7 mouse cellular contexts compared by ENCODE assay signal in the genomic region with DNA sequence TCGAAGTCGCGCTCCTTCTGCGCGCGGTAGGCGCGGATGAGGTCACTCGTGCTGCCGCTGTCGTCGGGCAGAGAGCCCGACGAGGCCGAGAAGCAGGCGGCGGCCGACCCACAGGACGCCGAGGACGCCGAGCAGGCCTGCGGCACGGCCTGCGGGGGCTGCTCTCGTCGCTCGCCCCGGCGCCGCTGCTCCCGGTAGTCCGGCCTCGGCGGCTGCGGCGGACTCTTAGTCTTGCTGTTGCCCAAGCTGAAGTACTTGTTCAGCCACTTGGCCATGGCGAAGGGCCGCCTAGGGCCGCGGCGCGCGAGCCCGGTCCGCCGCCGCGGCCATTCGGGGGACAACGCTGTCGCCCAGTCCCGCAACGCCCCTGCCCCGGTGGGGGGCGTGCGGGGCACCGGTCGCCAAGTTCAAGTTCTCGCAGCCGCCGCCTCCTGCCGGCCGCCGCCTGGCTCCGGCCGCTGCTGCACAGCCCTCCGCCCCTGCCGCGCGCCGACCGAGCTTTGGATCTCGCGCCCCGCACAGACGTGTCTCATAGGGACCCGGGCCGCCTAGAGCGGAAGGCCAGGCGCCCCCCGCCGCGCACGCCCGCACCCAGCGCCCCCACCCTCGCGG. TPM values are rescaled to one million over a fixed set of nuclear protein-coding genes. Genes with fewer than 3 reads are reported as not detected.
DNase-seq lines count a peak whose midpoint lies in the region; ATAC-seq and TF ChIP-seq lines count a peak whose summit lies in the region.

No protein-coding gene starts in this region.

- H3K4me2 ChIP-seq in kidney, embryonic 16.5 days (replicated peaks; ENCODE audit: low read depth, low read length) = peak overlapping the region; percentile 94
- peak overlapping the region; percentile 97 for H3K4me2 ChIP-seq in stomach, postnatal 0 days (replicated peaks; ENCODE audit: low read depth)

- H3K27ac ChIP-seq in brown adipose tissue, adult 24 weeks (replicated peaks; ENCODE audit: low read depth, low read length) = peak overlapping the region; percentile 51
- H3K27ac ChIP-seq in heart, embryonic 10.5 days = peak overlapping the region; percentile 90
- H3K27ac ChIP-seq in kidney, embryonic 16.5 days (ENCODE audit: low read length) = peak overlapping the region; percentile 99
- H3K27ac ChIP-seq in stomach, postnatal 0 days (replicated peaks) = peak overlapping the region; percentile 98

- no peak for TF ChIP-seq CTCF in stomach, postnatal 0 days (IDR thresholded peaks at IDR 0.05; ENCODE audit: low read depth)

- H3K36me3 ChIP-seq in heart, embryonic 10.5 days = peaks cover 9% of the 10 kb centered on the region
- H3K36me3 ChIP-seq in kidney, embryonic 16.5 days (ENCODE audit: insufficient read depth, low read length) = 0 out of 2 replicates have a peak, but pooled peaks cover 3% of the 10 kb centered on the region
- no peaks in the 10 kb centered on the region; the same call in 1 of the 2 replicates for H3K36me3 ChIP-seq in stomach, postnatal 0 days (ENCODE audit: control insufficient read depth, insufficient read depth, low read length)

- no peaks in the 10 kb centered on the region for H3K27me3 ChIP-seq in heart, embryonic 10.5 days (ENCODE audit: insufficient read depth, poor library complexity, severe bottlenecking)
- no peaks in the 10 kb centered on the region for H3K27me3 ChIP-seq in kidney, embryonic 16.5 days (ENCODE audit: insufficient read depth, low read length)
- H3K27me3 ChIP-seq in stomach, postnatal 0 days (ENCODE audit: control insufficient read depth, insufficient read depth, low read length) = no peaks in the 10 kb centered on the region

- no peak for TF ChIP-seq EP300 in stomach, postnatal 0 days (optimal IDR thresholded peaks at IDR 0.05)

- DNase-seq in urinary bladder, adult 2 months (ENCODE audit: low spot score) = peak; percentile 54
- DNase-seq in urinary bladder, postnatal 36 days (ENCODE audit: low spot score in 2 of 2) = no peak
- peak; percentile 88 for DNase-seq in heart, embryonic 10.5 days (ENCODE audit: low spot score)
- peak; percentile 53 for DNase-seq in lung, postnatal 25 days (ENCODE audit: low spot score)
- peak; percentile 70 for DNase-seq in stomach, postnatal 0 days (ENCODE audit: low spot score)

- under 1% methylated on average over 76 of the region's 89 CpGs for WGBS in heart, embryonic 10.5 days
- WGBS in kidney, embryonic 16.5 days = under 1% methylated on average over 86 of the region's 89 CpGs
- WGBS in stomach, postnatal 0 days = under 1% methylated on average over 79 of the region's 89 CpGs

- peaks cover 20% of the 10 kb centered on the region for H3K4me1 ChIP-seq in brown adipose tissue, adult 24 weeks (ENCODE audit: control insufficient read depth, insufficient read depth, insufficient read length, low read length)
- peaks cover 67% of the 10 kb centered on the region for H3K4me1 ChIP-seq in heart, embryonic 10.5 days
- peaks cover 40% of the 10 kb centered on the region for H3K4me1 ChIP-seq in kidney, embryonic 16.5 days (ENCODE audit: insufficient read depth, low read length)
- peaks cover 6% of the 10 kb centered on the region for H3K4me1 ChIP-seq in stomach, postnatal 0 days (replicated peaks; ENCODE audit: control insufficient read depth, insufficient read depth)

- ATAC-seq in kidney, embryonic 16.5 days (ENCODE audit: low FRiP score, low TSS enrichment) = peak; percentile 66
- ATAC-seq in stomach, postnatal 0 days (ENCODE audit: low FRiP score, low TSS enrichment) = peak; percentile 42; the same call in 1 of the 2 replicates

- H3K9ac ChIP-seq in kidney, embryonic 16.5 days (replicated peaks; ENCODE audit: low read length) = peak overlapping the region; percentile 89
- H3K9ac ChIP-seq in stomach, postnatal 0 days (ENCODE audit: low read length) = peak overlapping the region; percentile 94

- peak overlapping the region; percentile 86 for H3K4me3 ChIP-seq in brown adipose tissue, adult 24 weeks (ENCODE audit: insufficient read depth, low read depth, low read length)
- peak overlapping the region; percentile 88 for H3K4me3 ChIP-seq in heart, embryonic 10.5 days
- peak overlapping the region; percentile 76 for H3K4me3 ChIP-seq in kidney, embryonic 16.5 days (ENCODE audit: low read length)
- H3K4me3 ChIP-seq in stomach, postnatal 0 days (ENCODE audit: low read depth, low read length) = peak overlapping the region; percentile 83

- no peaks in the 10 kb centered on the region for H3K9me3 ChIP-seq in heart, embryonic 10.5 days
- H3K9me3 ChIP-seq in kidney, embryonic 16.5 days (ENCODE audit: low read length) = no peaks in the 10 kb centered on the region
- H3K9me3 ChIP-seq in stomach, postnatal 0 days (ENCODE audit: control insufficient read depth, low read length) = no peaks in the 10 kb centered on the region

RNA-seq across cellular contexts. Expression of gene Shb, which starts 2.2 kb away (rescaled TPM):
- polyA plus RNA-seq in urinary bladder, adult 2 months (2012; rRNA removed) = 29.4 and 40.4 TPM in 2 replicates
- polyA plus RNA-seq in brown adipose tissue, adult 24 weeks (2012; ENCODE audit: insufficient read depth, insufficient read length, missing spikeins) = 17.1 and 23.1 TPM in 2 replicates
- polyA plus RNA-seq in heart, embryonic 10.5 days (2016; fragmentation: Nextera tagmentation; extraction: Ambion mirVana) = 8.2 and 8.3 TPM in 2 replicates
- polyA plus RNA-seq in kidney, embryonic 16.5 days (2015; fragmentation: Nextera tagmentation; extraction: Ambion mirVana) = 2.7 and 3.1 TPM in 2 replicates
- polyA plus RNA-seq in stomach, postnatal 0 days (2015; fragmentation: Nextera tagmentation; extraction: Ambion mirVana) = 5.5 and 6.9 TPM in 2 replicates

Comparison
In these comparisons a context has a peak if more than half of its experiments do, and no peak if none do; other contexts are left out.
1. DNase-seq: peak in urinary bladder, adult 2 months (single experiment), heart, embryonic 10.5 days (single experiment), lung, postnatal 25 days (single experiment) and stomach, postnatal 0 days (single experiment); none in urinary bladder, postnatal 36 days (0 of 2).
2. Peak in every context shown above with its lines, with median percentiles within 50 percentile points of each other: H3K27ac ChIP-seq and H3K4me3 ChIP-seq.